Mouse (Mus musculus) kidney, adult 2 months (tissue): ENCODE measurements around the gene Smo. TPM values are rescaled to one million over a fixed set of nuclear protein-coding genes. Genes with fewer than 3 reads are reported as not detected.

Experiments
- DNase-seq: peaks from one replicate; pipeline ENCODE4 v3.0.0; 2021
- H3K27ac ChIP-seq: fragments of 200-500 bp; 2 replicates; pipeline ENCODE4 v1.5.1; 2012; ENCODE audit warnings: low read depth, low read length, control low read depth, inconsistent platforms; ENCODE audit not compliant: insufficient read depth
- H3K27me3 ChIP-seq: fragments of 200-500 bp; replicated peaks from 2 replicates; pipeline ENCODE4 v1.6.1; 2012; ENCODE audit warnings: mild to moderate bottlenecking, moderate library complexity, low read length, inconsistent platforms; ENCODE audit not compliant: control insufficient read depth, insufficient read depth
- H3K36me3 ChIP-seq: fragments of 200-500 bp; 2 replicates; pipeline ENCODE4 v1.6.1; 2012; ENCODE audit warnings: mild to moderate bottlenecking, moderate library complexity, low read length, inconsistent platforms; ENCODE audit not compliant: control insufficient read depth, insufficient read depth
- H3K4me1 ChIP-seq: fragments of 200-500 bp; 2 replicates; pipeline ENCODE4 v1.6.1; 2011; ENCODE audit warnings: low read length; ENCODE audit not compliant: control insufficient read depth, insufficient read depth
- H3K4me3 ChIP-seq: fragments of 200-500 bp; 2 replicates; pipeline ENCODE4 v1.5.1; 2011; ENCODE audit warnings: mild to moderate bottlenecking, low read depth, low read length, control low read depth; ENCODE audit not compliant: insufficient read depth
- CTCF ChIP-seq: fragments of 200-500 bp; conservative IDR thresholded peaks from 2 replicates; pipeline ENCODE4 v1.5.1; 2011; ENCODE audit warnings: low read depth, mild to moderate bottlenecking, control low read depth, low read length, moderate library complexity, mixed read lengths; ENCODE audit not compliant: insufficient read depth, insufficient read length
- POLR2A ChIP-seq: fragments of 200-500 bp; IDR thresholded peaks from one replicate; pipeline ENCODE4 v1.6.1; 2011; ENCODE audit warnings: low read depth, low read length, control low read depth
- WGBS: fragments of 180-500 bp; shearing (Covaris S2); methylation state at CpG from one replicate; pipeline ENCODE4 v1.1.7; 2018; 5-methylcytosine and 5-hydroxymethylcytosine counted together
- polyA plus RNA-seq: library from polyadenylated mRNA; depleted of rRNA; stranded (reverse); fragments of >200 nt; gene quantifications from 2 replicates; pipeline ENCODE4 v1.2.3, GENCODE M21; 2012

Gene Smo
- polyA plus RNA-seq, 1 experiment, result 53.4 TPM

GRCm38 (mm10) chr6:29775609-29776008 is 40.3 kb downstream of the Smo start:
- H3K4me1 ChIP-seq, result peaks cover 11% of the 10 kb centered on the region
- H3K27ac ChIP-seq, result no peak overlapping the region
- TF ChIP-seq POLR2A (no peak), CTCF (no peak)
- peak; percentile 92 for DNase-seq
- no peak overlapping the region for H3K4me3 ChIP-seq
- WGBS, result 71% methylated on average over 1 of the region's 1 CpGs
- H3K36me3 ChIP-seq, result no peaks in the 10 kb centered on the region; the same call in 1 of the 2 replicates
- H3K27me3 ChIP-seq, result no peaks in the 10 kb centered on the region

- H3K27ac ChIP-seq, result 0 out of 2 replicates have a peak overlapping the region, but pooled peaks have one; percentile 3
- 81% methylated on average over 4 of the region's 4 CpGs for WGBS
- DNase-seq, result no peak
Measured at GRCm38 (mm10) chr6:29776542-29777237, 41.4 kb downstream of the Smo start.

GRCm38 (mm10) chr6:29777238-29777555 is 41.9 kb downstream of the Smo start:
- peaks cover 5% of the 10 kb centered on the region; the same call in 1 of the 2 replicates for H3K4me1 ChIP-seq
- H3K36me3 ChIP-seq, result no peaks in the 10 kb centered on the region; the same call in 1 of the 2 replicates
- 0 out of 2 replicates have a peak overlapping the region, but pooled peaks have one; percentile 3 for H3K27ac ChIP-seq
- H3K27me3 ChIP-seq, result no peaks in the 10 kb centered on the region
- 38% methylated on average over 3 of the region's 3 CpGs for WGBS
- no peak for TF ChIP-seq POLR2A
- no peak for TF ChIP-seq CTCF
- H3K4me3 ChIP-seq, result no peak overlapping the region
- peak; percentile 75 for DNase-seq

More at GRCm38 (mm10) chr6:29776542-29777237, 41.4 kb downstream of the Smo start:
- no peaks in the 10 kb centered on the region; the same call in 1 of the 2 replicates for H3K36me3 ChIP-seq
- no peak for TF ChIP-seq POLR2A
- TF ChIP-seq CTCF, result no peak
- H3K27me3 ChIP-seq, result no peaks in the 10 kb centered on the region
- peaks cover 5% of the 10 kb centered on the region; the same call in 1 of the 2 replicates for H3K4me1 ChIP-seq
- no peak overlapping the region for H3K4me3 ChIP-seq

- peaks cover 8% of the 10 kb centered on the region; the same call in 1 of the 2 replicates for H3K4me1 ChIP-seq
- no peak for TF ChIP-seq POLR2A
- TF ChIP-seq CTCF, result no peak
- DNase-seq, result no peak
- no peaks in the 10 kb centered on the region for H3K27me3 ChIP-seq
- H3K27ac ChIP-seq, result no peak overlapping the region
- H3K4me3 ChIP-seq, result no peak overlapping the region
- no peaks in the 10 kb centered on the region; the same call in 1 of the 2 replicates for H3K36me3 ChIP-seq
Measured at GRCm38 (mm10) chr6:29780082-29780481, 44.8 kb downstream of the Smo start.

- Histone ChIP-seq H3K4me1 (peaks cover 8% of the 10 kb centered on the region; the same call in 1 of the 2 replicates), H3K4me3 (no peak overlapping the region), H3K27ac (no peak overlapping the region), H3K36me3 (no peaks in the 10 kb centered on the region; the same call in 1 of the 2 replicates), H3K27me3 (no peaks in the 10 kb centered on the region)
- DNase-seq, result no peak
- TF ChIP-seq CTCF (no peak), POLR2A (no peak)
- WGBS, result 92% methylated on average over 2 of the region's 2 CpGs
Measured at GRCm38 (mm10) chr6:29780571-29780970, 45.3 kb downstream of the Smo start.

GRCm38 (mm10) chr6:29782239-29782638 is 46.9 kb downstream of the Smo start:
- Histone ChIP-seq H3K4me1 (peaks cover 3% of the 10 kb centered on the region; the same call in 1 of the 2 replicates), H3K36me3 (no peaks in the 10 kb centered on the region), H3K4me3 (no peak overlapping the region), H3K27me3 (no peaks in the 10 kb centered on the region), H3K27ac (no peak overlapping the region)
- TF ChIP-seq CTCF (no peak), POLR2A (no peak)
- DNase-seq, result no peak
- 58% methylated on average over 1 of the region's 1 CpGs for WGBS

- no peak for TF ChIP-seq POLR2A
- no peak for TF ChIP-seq CTCF
- Histone ChIP-seq H3K4me3 (no peak overlapping the region), H3K4me1 (peaks cover 3% of the 10 kb centered on the region; the same call in 1 of the 2 replicates), H3K36me3 (no peaks in the 10 kb centered on the region), H3K27me3 (no peaks in the 10 kb centered on the region), H3K27ac (no peak overlapping the region)
- peak; percentile 67 for DNase-seq
- WGBS, result 44% methylated on average over 6 of the region's 6 CpGs
Measured at GRCm38 (mm10) chr6:29783960-29784359, 48.7 kb downstream of the Smo start.
